29 mouse cellular contexts compared by ENCODE assay signal in the genomic region with DNA sequence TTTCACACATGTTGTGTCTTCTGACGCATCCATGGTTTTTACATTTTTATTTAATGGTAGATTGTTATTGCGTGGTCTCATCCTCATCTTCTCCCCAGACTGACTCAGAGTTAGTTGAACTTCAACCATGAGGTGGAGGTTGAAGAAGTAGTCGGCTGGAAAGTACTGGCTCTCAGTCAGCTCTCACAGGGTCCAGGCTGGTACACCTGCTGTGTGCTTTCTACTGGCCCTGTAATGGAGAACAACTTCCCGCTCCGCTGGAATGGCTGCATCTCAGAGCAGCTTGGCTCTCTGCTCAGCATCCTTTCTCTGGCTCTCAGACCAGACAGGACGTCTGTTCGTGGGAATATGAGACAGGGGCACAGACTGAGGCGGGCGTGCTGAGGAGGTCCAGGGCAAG. TPM values are rescaled to one million over a fixed set of nuclear protein-coding genes. Genes with fewer than 3 reads are reported as not detected.
A peak's percentile ranks its signal among the peaks of the same experiment; 100 is the strongest.
DNase-seq lines count a peak whose midpoint lies in the region; ATAC-seq and TF ChIP-seq lines count a peak whose summit lies in the region.
"Had no signal": no experiment of that assay in that cellular context is flagged by ENCODE, and none has a peak within 500 bp of the region (broad histone marks: within the 10 kb centered on the region; RNA-seq: fewer than 3 reads in every experiment).

No protein-coding gene starts in this region.

- H3K9me3 ChIP-seq in kidney, embryonic 14.5 days (ENCODE audit: control insufficient read depth, low read length) = no peaks in the 10 kb centered on the region
- H3K9me3 ChIP-seq in midbrain, embryonic 13.5 days = no peaks in the 10 kb centered on the region
- H3K9me3 ChIP-seq: embryonic facial prominence, embryonic 13.5 days; forebrain, embryonic 10.5 days; forebrain, embryonic 15.5 days; heart, embryonic 12.5 days; intestine, embryonic 15.5 days; limb, embryonic 13.5 days; lung, embryonic 15.5 days; neural tube, embryonic 12.5 days had no signal

- no peak overlapping the region for H3K9ac ChIP-seq in kidney, embryonic 14.5 days (ENCODE audit: low read depth, low read length)
- no peak overlapping the region for H3K9ac ChIP-seq in midbrain, embryonic 13.5 days (replicated peaks)
- H3K9ac ChIP-seq: embryonic facial prominence, embryonic 13.5 days; forebrain, embryonic 15.5 days; heart, embryonic 12.5 days; intestine, embryonic 15.5 days; limb, embryonic 13.5 days; lung, embryonic 15.5 days; neural tube, embryonic 12.5 days had no signal

- H3K4me3 ChIP-seq in kidney, embryonic 14.5 days (ENCODE audit: low read length) = no peak overlapping the region
- H3K4me3 ChIP-seq in midbrain, embryonic 13.5 days (replicated peaks) = no peak overlapping the region
- H3K4me3 ChIP-seq in layer of hippocampus, adult 2 months = no peak overlapping the region
- H3K4me3 ChIP-seq: embryonic facial prominence, embryonic 13.5 days; forebrain, embryonic 10.5 days; forebrain, embryonic 15.5 days; heart, adult 2 months; heart, embryonic 12.5 days; intestine, embryonic 15.5 days; left cerebral cortex, adult 2 months; limb, embryonic 13.5 days; lung, embryonic 15.5 days; myocyte; neural tube, embryonic 12.5 days had no signal

- peak; percentile 18 to 40 for DNase-seq in cerebellum, postnatal 10 days
- DNase-seq in cerebellum, adult 8-10 months = no peak
- DNase-seq in kidney, postnatal 14 days = peak; percentile 74
- DNase-seq in left cerebral cortex, postnatal 25 days (ENCODE audit: low spot score in 2 of 2) = no peak
- DNase-seq in thymus, postnatal 4 days = no peak
- DNase-seq in layer of hippocampus, adult 2 months (ENCODE audit: low spot score in 2 of 2) = no peak
- DNase-seq: adrenal gland, adult 8-10 months; cerebellum, adult 2 months; embryo, embryonic 11 days; gastrocnemius, postnatal 36 days; heart, adult 2 months; lung, postnatal 36 days; right cerebral cortex, postnatal 4 days had no signal

- peak overlapping the region; percentile 48; the same call in 1 of the 2 replicates for H3K27ac ChIP-seq in kidney, embryonic 14.5 days (ENCODE audit: low read depth, low read length)
- H3K27ac ChIP-seq in midbrain, embryonic 13.5 days = no peak overlapping the region
- H3K27ac ChIP-seq in layer of hippocampus, adult 2 months = no peak overlapping the region
- H3K27ac ChIP-seq: embryonic facial prominence, embryonic 13.5 days; forebrain, embryonic 10.5 days; forebrain, embryonic 15.5 days; heart, adult 2 months; hindbrain, postnatal 0 days; intestine, embryonic 15.5 days; left cerebral cortex, adult 2 months; limb, embryonic 13.5 days; lung, embryonic 15.5 days; neural tube, embryonic 12.5 days had no signal

- intact Hi-C loops in left cerebral cortex, postnatal 25 days (cut with DNase I) = no loop called here

- H3K4me2 ChIP-seq in kidney, embryonic 14.5 days (replicated peaks; ENCODE audit: low read depth, low read length) = no peak overlapping the region
- no peak overlapping the region for H3K4me2 ChIP-seq in midbrain, embryonic 13.5 days (replicated peaks)
- H3K4me2 ChIP-seq: embryonic facial prominence, embryonic 13.5 days; forebrain, embryonic 15.5 days; heart, embryonic 12.5 days; intestine, embryonic 15.5 days; limb, embryonic 13.5 days; liver, embryonic 11.5 days; lung, embryonic 15.5 days; midbrain, embryonic 11.5 days; neural tube, embryonic 12.5 days had no signal

- no peak for TF ChIP-seq CTCF in layer of hippocampus, adult 2 months (conservative IDR thresholded peaks at IDR 0.05)

- no peaks in the 10 kb centered on the region for H3K27me3 ChIP-seq in kidney, embryonic 14.5 days (ENCODE audit: control insufficient read depth, insufficient read depth, low read length)
- H3K27me3 ChIP-seq in midbrain, embryonic 13.5 days = no peaks in the 10 kb centered on the region
- H3K27me3 ChIP-seq: CH12.LX; embryonic facial prominence, embryonic 13.5 days; forebrain, embryonic 15.5 days; heart, embryonic 12.5 days; intestine, embryonic 15.5 days; limb, embryonic 13.5 days; lung, embryonic 15.5 days; neural tube, embryonic 12.5 days had no signal

- WGBS in kidney, embryonic 14.5 days = 79% methylated on average over 9 of the region's 9 CpGs
- WGBS in midbrain, embryonic 13.5 days = 89% methylated on average over 9 of the region's 9 CpGs

- H3K36me3 ChIP-seq in kidney, embryonic 14.5 days (ENCODE audit: control insufficient read depth, insufficient read depth, low read length) = peaks cover 16% of the 10 kb centered on the region; the same call in 1 of the 2 replicates
- H3K36me3 ChIP-seq in midbrain, embryonic 13.5 days = peaks cover 45% of the 10 kb centered on the region

- 0 out of 2 replicates have a peak, but pooled peaks cover 3% of the 10 kb centered on the region for H3K4me1 ChIP-seq in kidney, embryonic 14.5 days (ENCODE audit: control insufficient read depth, insufficient read depth, low read length)
- H3K4me1 ChIP-seq in midbrain, embryonic 13.5 days (replicated peaks) = peaks cover 11% of the 10 kb centered on the region

- no peak for ATAC-seq in kidney, embryonic 14.5 days (ENCODE audit: low FRiP score, low TSS enrichment)
- no peak for ATAC-seq in midbrain, embryonic 13.5 days
- ATAC-seq: forebrain, embryonic 15.5 days; hindbrain, postnatal 0 days; intestine, embryonic 15.5 days had no signal

RNA-seq across cellular contexts. Expression of gene Dcun1d4, which starts 31.9 kb away (rescaled TPM):
- 21.0 and 29.8 TPM in 2 replicates for polyA plus RNA-seq in kidney, embryonic 14.5 days (2014; fragmentation: Nextera tagmentation; extraction: Ambion mirVana)
- total RNA-seq in left cerebral cortex, postnatal 25 days (2021) = 100 to 1,000 TPM; 118 to 122 TPM
- 55.3 and 58.3 TPM in 2 replicates for polyA plus RNA-seq in midbrain, embryonic 13.5 days (2015; fragmentation: Nextera tagmentation; extraction: Ambion mirVana)
- 100 to 1,000 TPM; 124 to 132 TPM for total RNA-seq in layer of hippocampus, adult 2 months (2021)

Comparison
In these comparisons a context has a peak if more than half of its experiments do, and no peak if none do; other contexts are left out.
1. DNase-seq: peak in cerebellum, postnatal 10 days (2 of 2) and kidney, postnatal 14 days (single experiment); none in cerebellum, adult 8-10 months (single experiment), left cerebral cortex, postnatal 25 days (0 of 2), thymus, postnatal 4 days (single experiment) and layer of hippocampus, adult 2 months (0 of 2).